Mouse (Mus musculus) heart, adult 2 months (tissue): ENCODE data around the gene Hipk3. TPM values are rescaled to one million over a fixed set of nuclear protein-coding genes. Genes with fewer than 3 reads are reported as not detected.

ENCODE experiments used
- DNase-seq, 2 experiments: peaks; one replicate each; pipeline ENCODE4 v3.0.0; 2021
- H3K27ac ChIP-seq: fragments of 200-600 bp; 2 replicates; pipeline ENCODE4 v1.8.1; 2022
- H3K27me3 ChIP-seq: fragments of 200-500 bp; 2 replicates; pipeline ENCODE4 v1.6.1; 2012; ENCODE audit warnings: mild to moderate bottlenecking, low read length, inconsistent platforms, mixed read lengths; ENCODE audit not compliant: control insufficient read depth, insufficient read depth
- H3K36me3 ChIP-seq: fragments of 200-500 bp; 2 replicates; pipeline ENCODE4 v1.6.1; 2012; ENCODE audit warnings: low read length, inconsistent platforms; ENCODE audit not compliant: control insufficient read depth, insufficient read depth
- H3K4me1 ChIP-seq: fragments of 200-500 bp; 2 replicates; pipeline ENCODE4 v1.6.1; 2011; ENCODE audit warnings: low read length; ENCODE audit not compliant: control insufficient read depth, insufficient read depth
- H3K4me3 ChIP-seq: fragments of 200-600 bp; 2 replicates; pipeline ENCODE4 v1.8.1; 2022
- H3K79me2 ChIP-seq: fragments of 200-500 bp; replicated peaks from 2 replicates; pipeline ENCODE4 v1.6.1; 2012; ENCODE audit warnings: mild to moderate bottlenecking, inconsistent platforms, low read length, moderate library complexity, mixed read lengths; ENCODE audit not compliant: control insufficient read depth, insufficient read depth
- H3K9ac ChIP-seq: fragments of 200-500 bp; 2 replicates; pipeline ENCODE4 v1.6.1; 2012; ENCODE audit warnings: low read depth, mild to moderate bottlenecking, control low read depth, inconsistent platforms, low read length, mixed read lengths
- CTCF ChIP-seq: fragments of 200-600 bp; IDR thresholded peaks from 2 replicates; pipeline ENCODE4 v1.8.1; 2022; ENCODE audit warnings: antibody characterized with exemption, mild to moderate bottlenecking, moderate library complexity
- EP300 ChIP-seq: fragments of 200-500 bp; IDR thresholded peaks from 2 replicates; pipeline ENCODE4 v1.6.1; 2011; ENCODE audit warnings: low read depth, low read length, control low read depth; ENCODE audit not compliant: insufficient read depth
- POLR2A ChIP-seq: fragments of 200-500 bp; IDR thresholded peaks from 2 replicates; pipeline ENCODE4 v1.6.1; 2011; ENCODE audit warnings: mild to moderate bottlenecking, low read depth, low read length, control low read depth; ENCODE audit not compliant: insufficient read depth
- WGBS: fragments of 180-500 bp; shearing (Covaris S2); methylation state at CpG from one replicate; pipeline ENCODE4 v1.1.7; 2018; 5-methylcytosine and 5-hydroxymethylcytosine counted together
- intact Hi-C: fragments of 180-260 bp; cut with DNase I; formaldehyde crosslinking; loops from one replicate; pipeline ENCODE4 v1.15.1; 2025
- polyA plus RNA-seq: library from polyadenylated mRNA; depleted of rRNA; stranded (reverse); fragments of >200 nt; gene quantifications from 2 replicates; pipeline ENCODE4 v1.2.3, GENCODE M21; 2012
- total RNA-seq, 2 experiments: library from RNA; stranded (reverse); gene quantifications; 2 replicates each; pipeline ENCODE4 v1.2.3; 2021

Gene Hipk3
- total and polyA plus RNA-seq, 3 experiments = 66.9 to 229 (median 206) TPM

DNA sequence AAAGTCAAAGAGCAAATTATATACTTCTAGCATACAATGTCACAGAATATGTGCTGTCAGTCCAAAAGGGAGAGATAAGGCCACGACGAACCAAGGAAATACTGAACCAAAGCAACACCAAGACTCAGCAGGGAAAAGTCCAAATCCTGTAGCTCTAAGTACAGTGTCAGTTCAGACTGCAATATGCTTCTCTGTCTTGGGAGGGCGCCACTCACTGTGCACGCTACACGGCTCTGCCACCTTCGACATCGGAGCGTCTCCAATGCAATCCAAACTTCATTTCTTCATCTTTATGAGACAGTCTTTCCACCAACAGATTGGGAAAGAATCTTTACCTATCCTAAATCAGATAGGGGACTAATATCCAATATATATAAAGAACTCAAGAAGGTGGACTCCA is 17.4 kb upstream of the Hipk3 start:
- TF ChIP-seq POLR2A (no peak), CTCF (no peak), EP300 (no peak)
- Histone ChIP-seq H3K4me3 (no peak overlapping the region), H3K27me3 (no peaks in the 10 kb centered on the region), H3K79me2 (no peaks in the 10 kb centered on the region), H3K27ac (no peak overlapping the region), H3K36me3 (no peaks in the 10 kb centered on the region), H3K9ac (no peak overlapping the region), H3K4me1 (no peaks in the 10 kb centered on the region)
- no peak for DNase-seq
- intact Hi-C loops = no loop called here
- 82% methylated on average over 8 of the region's 8 CpGs for WGBS

DNA sequence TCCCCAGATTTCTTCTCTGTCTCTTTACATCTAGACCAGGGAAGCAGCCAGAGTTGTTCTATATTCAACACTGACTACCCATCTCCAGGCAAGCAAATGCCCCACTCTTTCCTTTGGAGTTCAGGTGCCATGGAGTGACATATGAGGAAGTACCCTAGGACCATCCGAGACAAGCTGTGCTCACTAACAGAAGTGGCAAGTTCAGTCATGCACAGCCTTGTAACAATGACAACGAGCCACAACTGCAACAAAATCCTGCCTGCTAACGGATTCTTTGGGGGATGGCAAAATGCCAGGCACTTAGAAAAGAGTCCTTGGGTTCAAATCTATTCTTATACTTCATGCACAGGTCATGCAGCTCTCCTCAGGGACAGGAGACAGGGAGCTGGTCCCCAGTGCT is 8.1 kb upstream of the Hipk3 start:
- Histone ChIP-seq H3K27ac (no peak overlapping the region), H3K4me1 (no peaks in the 10 kb centered on the region), H3K4me3 (no peak overlapping the region), H3K36me3 (no peaks in the 10 kb centered on the region), H3K27me3 (no peaks in the 10 kb centered on the region), H3K79me2 (no peaks in the 10 kb centered on the region), H3K9ac (no peak overlapping the region)
- no peak for DNase-seq
- TF ChIP-seq POLR2A (no peak), EP300 (no peak), CTCF (no peak)
- intact Hi-C loops = no loop called here
- 58% methylated on average over 3 of the region's 3 CpGs for WGBS

DNA sequence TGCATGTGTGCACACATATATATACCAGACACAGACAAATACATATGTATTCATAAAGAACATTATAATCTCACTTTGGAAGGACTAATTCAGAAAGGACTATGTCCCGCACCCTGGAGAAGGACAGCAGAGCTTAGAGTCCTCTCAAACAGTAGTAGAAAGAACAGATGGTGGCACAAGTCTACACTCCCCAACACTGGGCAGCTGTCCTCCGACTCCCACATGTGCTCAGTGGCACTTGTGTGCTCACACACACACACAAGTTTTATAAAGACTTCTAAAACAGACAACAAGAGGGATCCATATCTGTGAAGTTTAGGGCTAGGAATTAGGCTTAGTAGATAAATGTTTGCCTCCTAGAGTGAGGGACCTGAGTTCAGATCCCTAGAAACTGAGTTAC is 6.8 kb upstream of the Hipk3 start:
- intact Hi-C loops = no loop called here
- Histone ChIP-seq H3K27me3 (no peaks in the 10 kb centered on the region), H3K79me2 (no peaks in the 10 kb centered on the region), H3K4me1 (no peaks in the 10 kb centered on the region), H3K4me3 (no peak overlapping the region), H3K9ac (no peak overlapping the region), H3K27ac (no peak overlapping the region), H3K36me3 (no peaks in the 10 kb centered on the region)
- TF ChIP-seq EP300 (no peak), CTCF (no peak), POLR2A (no peak)
- no peak for DNase-seq
- WGBS = 96% methylated on average over 2 of the region's 2 CpGs

DNA sequence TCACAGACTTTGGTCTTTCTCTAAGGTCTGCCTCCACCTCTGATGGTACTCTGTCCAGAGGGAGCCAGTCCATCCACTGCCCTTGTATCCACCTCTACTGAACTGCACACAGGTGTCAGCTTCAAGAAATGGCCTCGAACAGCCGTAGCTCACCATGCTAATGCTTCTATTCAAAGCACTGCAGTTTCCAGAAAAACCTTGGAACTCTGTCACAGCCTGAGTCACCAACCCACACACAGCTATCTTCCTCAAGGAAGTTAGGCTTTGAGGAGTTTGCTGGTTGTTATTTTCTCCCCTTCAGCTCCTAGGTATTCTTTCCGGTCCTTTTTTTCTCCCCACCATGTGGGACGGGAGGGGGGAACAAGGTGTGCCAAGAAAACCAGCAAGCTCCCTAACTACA is 3.5 kb upstream of the Hipk3 start:
- Histone ChIP-seq H3K27ac (no peak overlapping the region), H3K4me1 (peaks cover 2% of the 10 kb centered on the region), H3K27me3 (no peaks in the 10 kb centered on the region), H3K9ac (no peak overlapping the region), H3K36me3 (no peaks in the 10 kb centered on the region), H3K79me2 (no peaks in the 10 kb centered on the region; the same call in 1 of the 2 replicates), H3K4me3 (no peak overlapping the region)
- whole genome bisulfite sequencing = 23% methylated on average over 4 of the region's 4 CpGs
- TF ChIP-seq CTCF (no peak), POLR2A (no peak), EP300 (no peak)
- intact Hi-C loops = no loop called here
- DNase-seq = no peak

DNA sequence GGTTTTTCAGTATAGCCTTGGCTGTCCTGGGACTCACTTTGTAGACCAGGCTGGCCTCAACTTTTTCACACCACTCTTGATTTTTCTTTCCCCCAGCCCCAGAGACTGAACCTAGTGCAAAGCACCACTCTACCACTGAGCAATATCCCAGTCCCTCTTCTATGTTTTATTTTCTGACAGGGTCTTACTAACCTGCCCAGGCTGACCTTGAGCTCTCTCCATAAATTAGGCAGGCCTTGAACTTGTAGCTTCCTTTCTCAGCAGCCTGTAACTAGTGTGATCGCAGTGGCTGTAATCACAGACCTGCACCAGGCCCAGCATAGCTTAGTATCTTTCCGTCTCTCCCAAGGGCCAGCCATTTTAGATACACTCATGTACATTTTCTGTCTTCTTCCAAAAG is 3.0 kb upstream of the Hipk3 start:
- 91% methylated on average over 2 of the region's 2 CpGs for WGBS

DNA sequence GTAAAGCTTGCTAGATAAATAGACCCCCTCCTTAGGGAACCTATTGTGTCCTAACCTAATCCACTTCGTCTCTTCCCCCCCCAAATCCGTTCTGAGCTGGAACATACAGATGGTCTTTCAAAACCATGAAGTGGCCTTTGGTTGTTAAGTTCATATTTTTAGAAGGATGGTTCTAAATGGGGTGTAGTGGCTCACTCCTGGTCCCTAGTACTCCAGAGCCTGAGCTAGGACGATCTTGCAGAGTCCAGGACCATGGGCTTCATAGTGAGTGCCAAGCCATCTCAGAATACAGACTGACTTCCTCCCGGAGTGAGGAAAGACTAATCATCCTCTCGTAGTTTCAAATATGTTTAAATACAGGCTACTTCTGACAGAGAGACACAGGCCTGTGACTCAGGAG is 2.0 kb upstream of the Hipk3 start:
- peaks cover 8% of the 10 kb centered on the region for H3K4me1 ChIP-seq
- no peak for DNase-seq
- H3K79me2 ChIP-seq = no peaks in the 10 kb centered on the region; the same call in 1 of the 2 replicates
- 47% methylated on average over 5 of the region's 5 CpGs for WGBS
- H3K36me3 ChIP-seq = peaks cover 2% of the 10 kb centered on the region
- H3K9ac ChIP-seq = no peak overlapping the region
- no peaks in the 10 kb centered on the region for H3K27me3 ChIP-seq
- H3K4me3 ChIP-seq = no peak overlapping the region
- H3K27ac ChIP-seq = no peak overlapping the region
- intact Hi-C loops = no loop called here
- TF ChIP-seq EP300 (no peak), POLR2A (no peak), CTCF (no peak)

More for the DNA sequence above, 3.0 kb upstream of the Hipk3 start:
- peaks cover 2% of the 10 kb centered on the region for H3K4me1 ChIP-seq
- intact Hi-C loops = no loop called here
- no peak for TF ChIP-seq CTCF
- no peak for TF ChIP-seq EP300
- no peak for TF ChIP-seq POLR2A
- H3K36me3 ChIP-seq = no peaks in the 10 kb centered on the region
- H3K27me3 ChIP-seq = no peaks in the 10 kb centered on the region
- H3K4me3 ChIP-seq = no peak overlapping the region
- no peaks in the 10 kb centered on the region; the same call in 1 of the 2 replicates for H3K79me2 ChIP-seq
- H3K9ac ChIP-seq = no peak overlapping the region
- DNase-seq = no peak
- no peak overlapping the region for H3K27ac ChIP-seq
